ENCODE assay signal across 8 mouse cellular contexts in genomic region chr4:148087907-148088527, GRCm38 (mm10). TPM values are rescaled to one million over a fixed set of nuclear protein-coding genes. Genes with fewer than 3 reads are reported as not detected.
DNase-seq lines count a peak whose midpoint lies in the region; ATAC-seq lines count a peak whose summit lies in the region.

Gene Agtrap (minus strand): TSS chr4:148088031.

- peak within 1 kb of the TSS; percentile 62 for H3K9ac ChIP-seq in hindbrain, embryonic 11.5 days (ENCODE audit: low read depth, low read length)

- H3K36me3 ChIP-seq in hindbrain, embryonic 11.5 days (ENCODE audit: control insufficient read depth, insufficient read depth, low read length), result no peaks in the 10 kb centered on the region

- H3K27me3 ChIP-seq in hindbrain, embryonic 11.5 days (ENCODE audit: control insufficient read depth, insufficient read depth, low read length), result no peaks in the 10 kb centered on the region

- peak within 1 kb of the TSS; percentile 49 for H3K4me3 ChIP-seq in hindbrain, embryonic 11.5 days (ENCODE audit: low read depth, low read length)

- H3K4me2 ChIP-seq in hindbrain, embryonic 11.5 days (replicated peaks; ENCODE audit: low read depth, low read length), result peak within 1 kb of the TSS; percentile 65

- ATAC-seq in hindbrain, embryonic 11.5 days (ENCODE audit: low FRiP score), result peak; percentile 91

- no peaks in the 10 kb centered on the region for H3K9me3 ChIP-seq in hindbrain, embryonic 11.5 days (ENCODE audit: control insufficient read depth, low read length)

- peaks cover 5% of the 10 kb centered on the region for H3K4me1 ChIP-seq in hindbrain, embryonic 11.5 days (replicated peaks; ENCODE audit: control insufficient read depth, insufficient read depth, low read length)

- peak; percentile 84 for DNase-seq in Muller cell, postnatal 12 days (ENCODE audit: inconsistent ontology term)
- DNase-seq in cerebellum, adult 9-11 months, result peak; percentile 94
- peak; percentile 84 to 95 for DNase-seq in frontal cortex, adult 2 months (ENCODE audit: extremely low spot score in 1 of 2, low spot score in 1 of 2)
- DNase-seq in hindbrain, embryonic 11.5 days (ENCODE audit: low spot score), result peak; percentile 92
- peak; percentile 89 to 95 for DNase-seq in layer of hippocampus, postnatal 14 days (ENCODE audit: low spot score in 2 of 2)
- peak; percentile 96 for DNase-seq in lung, postnatal 14 days
- DNase-seq in retina, adult 2 months (ENCODE audit: low read depth, low spot score), result peak; percentile 73
- DNase-seq in thymus, postnatal 36 days, result peak; percentile 95 to 97

- 5% methylated on average over 34 of the region's 34 CpGs for WGBS in hindbrain, embryonic 11.5 days

- 0 out of 2 replicates have a peak within 1 kb of the TSS, but pooled peaks have one; percentile 32 for H3K27ac ChIP-seq in hindbrain, embryonic 11.5 days (ENCODE audit: low read depth, low read length)

RNA-seq across cellular contexts. Expression of gene Agtrap, which starts in this region (rescaled TPM):
- 7.5 and 9.6 TPM in 2 replicates for polyA plus RNA-seq in frontal cortex, adult 2 months (2012; rRNA removed)
- polyA plus RNA-seq in hindbrain, embryonic 11.5 days (2014; fragmentation: Nextera tagmentation; extraction: Ambion mirVana), result 8.8 and 10.9 TPM in 2 replicates
- total RNA-seq in layer of hippocampus, postnatal 14 days (2021), result 1 to 10 TPM; 8.9 to 9.0 TPM

Comparison
In these comparisons a context has a peak if more than half of its experiments do, and no peak if none do; other contexts are left out.
1. Peak in every context shown above with its lines: DNase-seq, ATAC-seq, H3K4me3 ChIP-seq and H3K27ac ChIP-seq.